Mouse (Mus musculus) embryonic facial prominence, embryonic 11.5 days (tissue): ENCODE results near the gene Pot1b. TPM values are rescaled to one million over a fixed set of nuclear protein-coding genes. Genes with fewer than 3 reads are reported as not detected.

Source experiments
- ATAC-seq: fragments of 200-750 bp; cut with Nextera tagmentation; replicated peaks from 2 replicates; pipeline ENCODE4 v1.8.0; 2017; ENCODE audit warnings: low read depth; ENCODE audit not compliant: insufficient number of reproducible peaks, low FRiP score, low TSS enrichment
- DNase-seq: peaks from one replicate; pipeline ENCODE4 v3.0.0-alpha.2; 2015; ENCODE audit warnings: low spot score
- H3K27ac ChIP-seq: fragments of 300-500 bp; sonication (generic); replicated peaks from 2 replicates; pipeline ENCODE4 v1.5.1; 2014; ENCODE audit warnings: mild to moderate bottlenecking, low read depth, low read length, control low read depth
- H3K27me3 ChIP-seq: fragments of 300-500 bp; sonication (generic); 2 replicates; pipeline ENCODE4 v1.6.1; 2014; ENCODE audit warnings: mild to moderate bottlenecking, low read length, moderate library complexity, mixed read lengths; ENCODE audit not compliant: control insufficient read depth, insufficient read depth
- H3K36me3 ChIP-seq: fragments of 300-500 bp; sonication (generic); replicated peaks from 2 replicates; pipeline ENCODE4 v1.6.1; 2014; ENCODE audit warnings: low read depth, mild to moderate bottlenecking, low read length, moderate library complexity, mixed read lengths; ENCODE audit not compliant: control insufficient read depth, insufficient read depth
- H3K4me1 ChIP-seq: fragments of 300-500 bp; sonication (generic); 2 replicates; pipeline ENCODE4 v1.6.1; 2014; ENCODE audit warnings: low read length, mixed read lengths; ENCODE audit not compliant: control insufficient read depth, insufficient read depth
- H3K4me2 ChIP-seq: fragments of 300-500 bp; sonication (generic); 2 replicates; pipeline ENCODE4 v1.6.1; 2014; ENCODE audit warnings: low read depth, mild to moderate bottlenecking, control low read depth, low read length, moderate library complexity
- H3K4me3 ChIP-seq: fragments of 300-500 bp; sonication (generic); 2 replicates; pipeline ENCODE4 v1.5.1; 2014; ENCODE audit warnings: low read depth, low read length, control low read depth
- H3K9ac ChIP-seq: fragments of 300-500 bp; sonication (generic); replicated peaks from 2 replicates; pipeline ENCODE4 v1.6.1; 2014; ENCODE audit warnings: mild to moderate bottlenecking, control low read depth, low read length
- H3K9me3 ChIP-seq: fragments of 300-500 bp; sonication (generic); replicated peaks from 2 replicates; pipeline ENCODE4 v1.6.1; 2016; ENCODE audit warnings: mild to moderate bottlenecking, low read length, inconsistent platforms, mixed read lengths; ENCODE audit not compliant: control insufficient read depth
- WGBS: fragments of 180-500 bp; shearing (Covaris S2); extraction: QIAGEN DNeasy Blood & Tissue Kit; methylation state at CpG from one replicate; pipeline ENCODE4 v1.1.7; 2014; 5-methylcytosine and 5-hydroxymethylcytosine counted together
- polyA plus RNA-seq: library from polyadenylated mRNA; unstranded; fragments of >200 nt; fragmentation: Nextera tagmentation; extraction: Ambion mirVana; gene quantifications from 2 replicates; pipeline ENCODE4 v1.2.1, GENCODE M21; 2014

The Pot1b gene
- polyA plus RNA-seq, result 6.2 and 8.2 TPM in 2 replicates

DNA sequence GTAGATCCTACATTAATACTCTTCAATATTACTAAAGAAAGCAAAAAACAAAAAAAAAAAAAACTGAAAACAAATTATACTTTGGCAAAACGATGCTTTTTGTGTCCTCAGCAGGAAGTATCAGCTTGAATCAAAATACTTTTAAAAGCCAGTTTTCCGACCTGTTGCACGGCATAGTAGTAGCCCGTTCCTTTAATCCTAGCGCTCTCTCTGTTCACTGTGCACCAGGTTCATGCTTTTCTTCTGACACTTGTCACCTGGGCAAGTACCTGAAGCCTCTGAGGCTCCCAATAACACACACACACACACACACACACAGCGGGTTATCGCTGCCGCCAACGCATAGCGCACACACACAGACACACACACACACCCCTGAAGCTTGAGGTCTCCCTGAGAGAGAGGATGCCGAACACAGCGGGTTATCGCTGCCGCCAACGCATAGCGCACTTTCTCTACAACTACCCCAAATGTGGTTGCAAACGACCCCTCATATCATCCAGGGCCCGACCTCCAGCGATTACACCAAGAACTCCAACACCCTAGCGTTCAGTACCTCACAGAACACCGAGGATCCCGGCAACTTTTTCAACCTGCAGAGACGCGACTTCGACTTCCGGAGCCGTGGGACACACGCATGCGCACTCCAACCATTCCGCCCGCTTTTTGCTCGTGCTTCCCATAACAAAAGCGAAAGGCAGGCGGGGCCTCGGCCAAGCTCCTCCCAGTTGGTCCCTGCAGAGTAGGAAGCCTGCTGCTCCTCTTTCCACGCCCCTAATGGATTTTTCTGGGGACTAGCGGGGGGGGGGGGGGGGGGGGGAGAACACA lies at the start of gene Pot1b:
TSS of gene Pot1b (minus strand) at position 645 of the 828 bp plus-strand sequence.
- H3K36me3 ChIP-seq, result no peaks in the 10 kb centered on the region
- WGBS, result under 1% methylated on average over 35 of the region's 37 CpGs
- H3K27me3 ChIP-seq, result no peaks in the 10 kb centered on the region
- peak within 1 kb of the TSS; percentile 56 for H3K4me2 ChIP-seq
- H3K9ac ChIP-seq, result peak within 1 kb of the TSS; percentile 71
- no peaks in the 10 kb centered on the region for H3K4me1 ChIP-seq
- no peak within 1 kb of the TSS; the same call in 1 of the 2 replicates for H3K27ac ChIP-seq
- ATAC-seq (peak; percentile 99), DNase-seq (peak; percentile 99)
- H3K4me3 ChIP-seq, result peak within 1 kb of the TSS; percentile 76
- no peaks in the 10 kb centered on the region for H3K9me3 ChIP-seq

DNA sequence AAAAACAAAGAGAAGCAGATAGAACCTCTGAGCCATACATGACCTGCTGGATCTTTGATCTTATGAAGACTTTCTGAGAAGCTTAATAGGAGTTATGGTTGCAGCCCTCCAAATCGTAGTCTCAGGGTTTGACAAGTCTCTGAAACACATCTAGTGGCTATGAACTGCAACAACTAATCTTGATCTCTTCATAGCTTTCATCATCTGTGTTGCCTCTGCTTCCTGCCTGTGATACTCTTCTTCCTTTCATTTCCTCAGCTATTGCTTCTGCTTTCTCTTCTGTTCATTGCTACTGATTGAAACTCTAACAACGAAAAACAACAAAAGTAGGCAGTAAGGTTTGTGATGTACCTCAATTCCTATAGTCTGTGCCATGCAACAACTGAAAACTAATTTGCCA lies 38.7 kb upstream of the Pot1b start:
- Histone ChIP-seq H3K9me3 (no peaks in the 10 kb centered on the region), H3K4me1 (no peaks in the 10 kb centered on the region), H3K9ac (no peak overlapping the region), H3K4me2 (no peak overlapping the region), H3K4me3 (no peak overlapping the region), H3K27ac (no peak overlapping the region), H3K36me3 (no peaks in the 10 kb centered on the region), H3K27me3 (no peaks in the 10 kb centered on the region)
- ATAC-seq (no peak), DNase-seq (no peak)
- 73% methylated on average over 2 of the region's 2 CpGs for WGBS

DNA sequence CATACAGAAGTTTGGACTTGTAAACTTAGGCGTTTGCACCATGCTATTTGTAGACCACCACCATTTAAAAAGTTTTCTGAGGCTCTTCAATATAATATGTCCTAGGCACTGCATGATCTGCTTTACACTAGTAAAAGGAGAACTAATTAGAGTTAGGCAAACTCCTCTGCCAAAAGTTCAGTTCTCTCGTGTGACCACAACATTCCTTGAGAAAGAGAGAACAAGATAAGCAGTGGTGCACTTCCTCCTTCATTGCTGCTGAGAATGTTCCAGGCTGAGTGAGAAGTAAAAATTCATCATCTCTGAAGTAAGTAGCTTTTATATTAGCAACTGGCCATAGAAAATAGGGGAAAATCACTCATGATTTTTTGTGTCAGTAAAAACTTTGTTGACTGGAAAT lies 37.4 kb upstream of the Pot1b start, which contains the start of gene Adgre4:
TSS of gene Adgre4 (plus strand) at position 199 of the 400 bp plus-strand sequence.
- Histone ChIP-seq H3K4me2 (no peak within 1 kb of the TSS), H3K27me3 (no peaks in the 10 kb centered on the region), H3K4me3 (no peak within 1 kb of the TSS), H3K36me3 (no peaks in the 10 kb centered on the region), H3K4me1 (no peaks in the 10 kb centered on the region), H3K9ac (no peak within 1 kb of the TSS), H3K9me3 (no peaks in the 10 kb centered on the region), H3K27ac (no peak within 1 kb of the TSS)
- 75% methylated on average over 2 of the region's 2 CpGs for WGBS
- no peak for ATAC-seq
- DNase-seq, result no peak

DNA sequence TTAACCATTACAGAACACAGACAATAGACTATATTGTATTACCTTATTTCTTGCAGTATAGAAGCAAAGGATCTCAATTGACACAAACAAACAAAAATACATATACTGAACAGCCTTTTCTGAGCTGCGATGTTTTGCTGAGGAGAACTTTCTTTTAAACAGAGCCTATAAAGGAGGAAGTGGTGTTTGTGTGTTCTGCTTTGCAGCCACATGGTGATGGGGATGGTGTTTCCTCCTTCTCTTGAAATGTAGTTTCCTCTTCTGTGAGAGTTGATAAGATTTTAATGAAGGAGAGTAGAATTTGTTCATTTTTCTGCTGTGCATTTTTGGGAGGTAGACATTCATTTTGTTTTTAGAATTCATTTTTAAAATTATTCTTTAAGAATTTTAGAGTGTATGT lies 24.2 kb upstream of the Pot1b start:
- 90% methylated on average over 1 of the region's 1 CpGs for WGBS
- Histone ChIP-seq H3K4me3 (no peak overlapping the region), H3K9ac (no peak overlapping the region), H3K27ac (no peak overlapping the region), H3K27me3 (no peaks in the 10 kb centered on the region), H3K4me1 (no peaks in the 10 kb centered on the region), H3K36me3 (no peaks in the 10 kb centered on the region), H3K9me3 (no peaks in the 10 kb centered on the region), H3K4me2 (no peak overlapping the region)
- ATAC-seq (no peak), DNase-seq (no peak)

DNA sequence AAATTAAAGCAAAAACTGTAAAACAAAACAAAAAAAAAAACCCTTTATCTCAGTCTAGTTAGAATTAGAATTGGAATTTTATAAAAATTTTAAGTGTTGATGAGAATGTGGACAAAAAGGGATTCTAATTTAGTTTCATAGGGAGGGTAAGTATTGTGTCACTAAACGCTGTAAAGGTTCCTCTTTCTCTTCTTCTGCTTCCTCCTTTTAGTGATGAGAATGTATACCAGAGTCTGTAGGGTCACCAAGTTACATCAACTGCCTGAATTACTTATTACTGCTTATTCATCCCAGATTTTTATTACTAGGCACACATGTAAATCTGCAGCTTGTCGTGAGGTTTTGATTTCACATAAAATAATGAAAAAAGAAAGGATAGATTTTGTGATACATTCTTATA lies 13.8 kb upstream of the Pot1b start:
- ATAC-seq, result no peak
- 67% methylated on average over 2 of the region's 2 CpGs for WGBS

DNA sequence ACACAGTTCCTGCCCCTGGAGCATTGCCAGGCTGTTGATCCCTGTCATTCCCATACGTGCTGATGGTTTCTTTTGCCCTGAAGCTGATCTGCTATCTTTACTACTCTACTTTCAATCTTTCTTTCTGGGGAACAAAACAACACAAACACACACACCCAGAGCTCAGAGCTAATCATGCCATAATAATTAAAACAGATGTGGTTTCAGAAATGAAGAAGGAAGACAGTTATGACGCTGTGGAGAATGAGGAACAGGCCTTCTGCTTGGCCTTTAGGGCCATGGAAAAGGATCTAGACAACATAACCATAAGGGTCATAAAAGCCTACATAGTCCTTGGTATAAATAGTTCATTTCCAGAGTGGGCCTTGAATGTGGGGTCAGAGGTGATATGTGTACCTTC lies 9.8 kb upstream of the Pot1b start:
- Histone ChIP-seq H3K27me3 (no peaks in the 10 kb centered on the region), H3K36me3 (no peaks in the 10 kb centered on the region), H3K4me1 (no peaks in the 10 kb centered on the region), H3K4me3 (no peak overlapping the region), H3K27ac (no peak overlapping the region), H3K9ac (no peak overlapping the region), H3K4me2 (no peak overlapping the region), H3K9me3 (no peaks in the 10 kb centered on the region)
- DNase-seq, result no peak
- 76% methylated on average over 2 of the region's 2 CpGs for WGBS
- ATAC-seq, result no peak

More for the DNA sequence above, 13.8 kb upstream of the Pot1b start:
- Histone ChIP-seq H3K36me3 (no peaks in the 10 kb centered on the region), H3K9me3 (no peaks in the 10 kb centered on the region), H3K27ac (no peak overlapping the region), H3K27me3 (no peaks in the 10 kb centered on the region), H3K4me1 (no peaks in the 10 kb centered on the region), H3K9ac (no peak overlapping the region), H3K4me2 (no peak overlapping the region), H3K4me3 (no peak overlapping the region)
- no peak for DNase-seq

DNA sequence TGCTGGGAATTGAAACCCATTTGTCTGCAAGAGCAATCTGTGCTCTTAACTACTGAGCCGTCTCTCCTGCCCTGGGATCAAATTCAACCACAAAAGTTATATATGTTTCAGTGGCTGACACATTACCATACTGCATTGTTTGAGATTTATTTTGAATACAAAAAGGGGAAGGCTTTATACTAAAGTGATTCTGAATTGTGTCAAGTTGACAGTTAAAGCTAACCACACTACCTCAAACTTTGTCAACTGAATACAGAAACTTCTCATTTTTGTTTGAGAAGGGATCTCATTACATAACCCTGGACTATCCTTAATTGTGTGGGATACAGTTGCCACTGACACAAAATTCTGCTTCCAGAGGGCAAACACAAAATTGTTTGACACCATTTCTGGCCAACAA lies 8.8 kb upstream of the Pot1b start:
- ATAC-seq (no peak), DNase-seq (no peak)
- H3K4me3 ChIP-seq, result no peak overlapping the region
- 68% methylated on average over 1 of the region's 1 CpGs for WGBS
- no peaks in the 10 kb centered on the region for H3K9me3 ChIP-seq
- H3K36me3 ChIP-seq, result no peaks in the 10 kb centered on the region
- no peaks in the 10 kb centered on the region for H3K27me3 ChIP-seq
- no peak overlapping the region for H3K27ac ChIP-seq
- no peaks in the 10 kb centered on the region for H3K4me1 ChIP-seq
- no peak overlapping the region for H3K9ac ChIP-seq
- H3K4me2 ChIP-seq, result no peak overlapping the region

DNA sequence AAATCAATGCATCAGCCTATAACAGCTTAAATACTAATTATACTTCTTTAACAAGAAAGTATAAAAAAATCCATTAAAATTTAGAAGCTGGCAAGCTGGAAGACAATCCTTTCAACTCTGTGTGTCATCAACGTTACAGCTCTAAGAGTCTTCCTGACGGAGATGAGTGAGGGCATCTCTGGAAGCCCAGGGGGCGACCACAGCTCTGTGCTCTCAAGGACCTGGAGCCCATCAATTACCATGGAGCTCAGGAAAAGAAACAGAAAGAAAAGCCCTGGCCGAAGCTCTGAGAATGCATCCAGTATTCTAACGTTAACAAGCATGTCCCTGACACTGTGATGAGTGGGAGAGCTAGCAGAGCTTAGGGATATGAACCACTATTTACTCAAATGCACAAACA lies 9.6 kb downstream of the Pot1b start:
- H3K27ac ChIP-seq, result no peak overlapping the region
- no peaks in the 10 kb centered on the region for H3K9me3 ChIP-seq
- no peak overlapping the region for H3K9ac ChIP-seq
- DNase-seq (no peak), ATAC-seq (no peak)
- no peaks in the 10 kb centered on the region for H3K4me1 ChIP-seq
- no peak overlapping the region for H3K4me3 ChIP-seq
- no peaks in the 10 kb centered on the region for H3K36me3 ChIP-seq
- no peak overlapping the region for H3K4me2 ChIP-seq
- H3K27me3 ChIP-seq, result no peaks in the 10 kb centered on the region
- WGBS, result 76% methylated on average over 5 of the region's 5 CpGs
